Comparison of ENCODE assay signal across 8 mouse cellular contexts in the genomic region with DNA sequence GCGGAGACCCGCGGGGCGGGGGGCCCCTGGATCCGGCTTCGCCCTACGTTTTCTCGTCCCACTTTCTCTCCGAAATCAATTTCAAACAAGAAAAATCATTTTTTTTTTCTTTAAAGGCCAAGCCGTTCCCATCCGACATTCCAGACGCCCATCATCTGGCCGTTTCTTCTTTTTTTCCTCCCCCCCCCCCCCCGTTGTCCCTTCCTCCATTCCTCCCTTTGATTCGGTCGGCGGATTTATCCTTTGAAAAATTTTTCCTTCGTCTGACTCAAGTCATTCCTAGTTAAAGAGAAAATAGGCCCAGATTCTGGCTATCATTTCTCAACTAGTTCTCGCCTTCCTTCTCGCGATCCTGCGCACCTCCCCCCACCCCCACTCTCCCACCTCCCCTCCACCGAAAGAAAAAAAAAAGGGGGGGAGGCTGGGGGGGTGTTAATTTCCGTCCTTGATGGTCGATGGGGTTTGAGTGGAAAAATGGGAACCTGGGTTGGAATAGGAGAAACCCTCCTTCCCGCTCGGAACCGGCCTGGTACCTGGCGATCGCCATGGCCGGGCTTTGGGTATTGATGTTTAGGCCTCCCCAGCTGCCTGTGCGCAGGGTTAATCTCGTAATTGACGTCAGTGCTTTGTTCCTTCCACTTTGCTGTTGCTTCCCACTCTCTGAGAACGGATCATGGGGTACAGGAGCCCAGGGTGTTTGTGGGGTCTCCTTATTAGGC. TPM values are rescaled to one million over a fixed set of nuclear protein-coding genes. Genes with fewer than 3 reads are reported as not detected.
DNase-seq lines count a peak whose midpoint lies in the region; ATAC-seq lines count a peak whose summit lies in the region.

No protein-coding gene starts in this region.

- peaks cover 11% of the 10 kb centered on the region for H3K4me1 ChIP-seq in hindbrain, embryonic 16.5 days (ENCODE audit: control insufficient read depth, insufficient read depth, low read depth, low read length)

- H3K4me3 ChIP-seq in hindbrain, embryonic 16.5 days (ENCODE audit: low read length), result peak overlapping the region; percentile 97

- WGBS in hindbrain, embryonic 16.5 days, result under 1% methylated on average over 35 of the region's 35 CpGs

- DNase-seq in R1 (ENCODE audit: low read depth, low spot score), result peak; percentile 77
- DNase-seq in cerebellum, postnatal 10 days, result peak; percentile 83 to 86
- DNase-seq in gastrocnemius, adult 18-20 months (ENCODE audit: low spot score), result peak; percentile 24
- DNase-seq in left cerebral cortex, adult 8-10 months (ENCODE audit: low spot score in 2 of 2), result peak; percentile 17 to 25
- peak; percentile 45 for DNase-seq in right cerebral cortex, adult 18-20 months
- DNase-seq in urinary bladder, postnatal 25 days (ENCODE audit: low spot score), result peak; percentile 40

- peak; percentile 37 for ATAC-seq in hindbrain, embryonic 16.5 days
- ATAC-seq in megakaryocyte, adult 5-6 weeks (ENCODE audit: poor library complexity, severe bottlenecking), result peak; percentile 38

- no peaks in the 10 kb centered on the region for H3K27me3 ChIP-seq in hindbrain, embryonic 16.5 days (replicated peaks; ENCODE audit: control insufficient read depth, insufficient read depth, low read length)

- H3K9ac ChIP-seq in hindbrain, embryonic 16.5 days (ENCODE audit: low read depth, low read length), result peak overlapping the region; percentile 99

- no peaks in the 10 kb centered on the region for H3K36me3 ChIP-seq in hindbrain, embryonic 16.5 days (ENCODE audit: control insufficient read depth, insufficient read depth, low read length)

- peak overlapping the region; percentile 74 for H3K4me2 ChIP-seq in hindbrain, embryonic 16.5 days (ENCODE audit: low read length)

- H3K27ac ChIP-seq in hindbrain, embryonic 16.5 days (ENCODE audit: low read depth, low read length), result peak overlapping the region; percentile 99

- no peaks in the 10 kb centered on the region for H3K9me3 ChIP-seq in hindbrain, embryonic 16.5 days (ENCODE audit: control insufficient read depth, low read length)

RNA-seq across cellular contexts. Expression of gene Aff4, which starts 0.8 kb away (rescaled TPM):
- total RNA-seq in gastrocnemius, adult 18-20 months (2021), result 10 to 100 TPM; 90.1 to 93.8 TPM
- polyA plus RNA-seq in hindbrain, embryonic 16.5 days (2015; fragmentation: Nextera tagmentation; extraction: Ambion mirVana), result 37.1 and 40.4 TPM in 2 replicates
- 100 to 1,000 TPM; 151 to 228 (median 194) TPM for total RNA-seq in left cerebral cortex, adult 8-10 months (2022)
- 59.1 and 62.0 TPM in 2 replicates for total RNA-seq in megakaryocyte, adult 5-6 weeks (2015)
- total RNA-seq in megakaryocyte, adult 5-6 weeks (2017), result 38.3 and 38.4 TPM in 2 replicates

RNA-seq across cellular contexts. Expression of gene Zcchc10, which starts 26.9 kb away (rescaled TPM):
- 1 to 10 TPM; 7.4 to 7.8 TPM for total RNA-seq in gastrocnemius, adult 18-20 months (2021)
- polyA plus RNA-seq in hindbrain, embryonic 16.5 days (2015; fragmentation: Nextera tagmentation; extraction: Ambion mirVana), result 11.9 and 14.3 TPM in 2 replicates
- 10 to 100 TPM in 2 of 4 experiments, 1 to 10 TPM in 2; 7.2 to 13.0 (median 9.8) TPM for total RNA-seq in left cerebral cortex, adult 8-10 months (2022)
- 14.2 and 19.0 TPM in 2 replicates for total RNA-seq in megakaryocyte, adult 5-6 weeks (2015)
- total RNA-seq in megakaryocyte, adult 5-6 weeks (2017), result 1.9 and 3.2 TPM in 2 replicates

RNA-seq across cellular contexts. Expression of gene Hspa4, which starts 51.1 kb away (rescaled TPM):
- 10 to 100 TPM; 74.3 to 95.8 TPM for total RNA-seq in gastrocnemius, adult 18-20 months (2021)
- 41.0 and 41.5 TPM in 2 replicates for polyA plus RNA-seq in hindbrain, embryonic 16.5 days (2015; fragmentation: Nextera tagmentation; extraction: Ambion mirVana)
- total RNA-seq in left cerebral cortex, adult 8-10 months (2022), result 100 to 1,000 TPM; 154 to 178 (median 160) TPM
- 84.8 and 87.0 TPM in 2 replicates for total RNA-seq in megakaryocyte, adult 5-6 weeks (2015)
- 313 and 322 TPM in 2 replicates for total RNA-seq in megakaryocyte, adult 5-6 weeks (2017)

Comparison
In these comparisons a context has a peak if more than half of its experiments do, and no peak if none do; other contexts are left out.
1. Peak in every context shown above with its lines: DNase-seq, ATAC-seq, H3K4me3 ChIP-seq and H3K27ac ChIP-seq.
2. DNase-seq: peak in every context shown above with its lines; median percentile 84 in cerebellum, postnatal 10 days; 77 in R1; 45 in right cerebral cortex, adult 18-20 months; 40 in urinary bladder, postnatal 25 days; 24 in gastrocnemius, adult 18-20 months; 21 in left cerebral cortex, adult 8-10 months.